Mouse (Mus musculus): ENCODE data around the gene Elmo1.

Elmo1 gene

DNA sequence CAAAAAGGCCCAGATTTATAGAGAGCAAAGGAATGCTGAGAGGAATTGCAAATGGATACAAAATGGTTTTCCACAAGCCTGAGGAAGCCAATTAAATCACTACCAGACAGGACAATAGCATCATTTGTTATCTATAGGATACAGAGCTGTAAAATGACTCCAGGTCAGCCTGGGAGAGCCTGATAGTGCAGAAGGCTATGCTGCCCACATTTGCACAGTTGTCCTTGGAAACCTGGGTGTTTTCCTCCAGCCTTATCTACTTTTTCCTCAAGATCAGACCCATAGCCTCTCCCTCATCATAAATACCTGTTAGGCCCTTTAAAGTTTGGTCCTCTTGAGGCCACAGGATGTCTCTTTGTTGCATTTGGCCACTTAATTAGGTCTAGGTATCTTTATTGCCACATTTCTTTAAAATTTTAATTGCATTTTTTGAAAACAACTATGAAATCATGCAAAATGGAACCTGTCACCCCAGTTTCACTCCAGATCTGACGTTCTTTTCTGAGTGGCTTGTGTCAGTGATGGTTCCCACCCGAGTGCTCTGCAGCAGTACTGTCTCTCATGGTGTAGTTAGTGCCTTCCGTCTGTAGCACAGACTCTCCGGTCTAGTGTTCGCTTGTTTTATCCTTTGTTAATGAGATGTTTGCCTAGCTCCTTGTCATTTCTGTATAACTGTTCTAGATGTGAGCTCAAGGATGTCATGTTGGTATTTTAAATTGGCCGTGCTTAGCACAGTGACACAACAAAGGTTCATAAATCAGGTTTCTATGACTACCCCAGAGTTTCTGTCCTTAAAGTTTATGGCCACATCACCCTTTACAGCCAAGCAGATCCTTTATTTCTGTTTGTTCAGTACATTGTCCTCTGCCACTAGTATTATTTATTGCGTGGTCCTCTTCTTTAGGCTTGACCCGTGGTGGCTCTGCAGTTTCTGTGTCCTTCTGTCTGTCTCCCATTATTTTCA, 167.4 kb downstream of the Elmo1 start:
- DNase-seq (ENCODE audit: low read depth, low spot score), result no peak

DNA sequence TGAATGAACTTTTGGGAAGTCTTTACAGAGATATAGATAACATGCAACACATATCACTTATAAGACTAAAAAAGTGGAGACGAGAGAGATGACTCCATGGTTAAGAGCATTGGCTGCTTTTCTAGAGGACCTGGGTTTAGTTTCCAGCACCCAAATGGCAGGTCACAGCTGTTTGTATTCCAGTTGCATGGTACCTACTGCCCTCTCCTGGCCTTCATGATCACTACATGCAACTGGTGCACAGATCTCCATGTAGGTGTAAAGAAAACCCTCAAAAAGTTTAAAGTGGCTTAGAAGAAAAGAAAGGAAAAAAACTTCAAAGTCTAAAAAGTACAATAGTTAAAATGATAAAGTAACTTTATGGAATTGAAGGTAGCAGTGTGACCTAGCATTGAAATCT, 172.8 kb downstream of the Elmo1 start:
- peak; percentile 33 for DNase-seq (ENCODE audit: low read depth, low spot score)

DNA sequence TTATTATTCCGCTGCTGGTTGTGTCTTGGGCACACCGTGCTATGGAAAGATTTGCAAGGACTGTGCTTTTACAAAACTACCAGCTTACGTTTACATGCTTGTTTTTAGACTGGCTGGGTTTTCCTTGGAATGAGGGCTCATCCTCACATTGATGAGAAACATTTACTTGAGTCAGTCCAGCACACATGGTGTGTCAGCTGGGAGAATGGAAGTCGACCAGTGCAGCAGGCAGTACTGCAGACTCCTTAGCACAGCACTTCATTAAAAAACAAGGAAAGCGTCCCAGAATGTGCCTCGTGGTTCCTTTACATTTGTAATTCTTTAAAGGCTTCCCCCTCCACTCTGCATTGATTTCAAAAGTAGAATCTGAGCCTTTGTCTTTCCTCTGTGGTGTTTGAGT, 179.8 kb downstream of the Elmo1 start:
- no peak for DNase-seq (ENCODE audit: low read depth, low spot score)

DNA sequence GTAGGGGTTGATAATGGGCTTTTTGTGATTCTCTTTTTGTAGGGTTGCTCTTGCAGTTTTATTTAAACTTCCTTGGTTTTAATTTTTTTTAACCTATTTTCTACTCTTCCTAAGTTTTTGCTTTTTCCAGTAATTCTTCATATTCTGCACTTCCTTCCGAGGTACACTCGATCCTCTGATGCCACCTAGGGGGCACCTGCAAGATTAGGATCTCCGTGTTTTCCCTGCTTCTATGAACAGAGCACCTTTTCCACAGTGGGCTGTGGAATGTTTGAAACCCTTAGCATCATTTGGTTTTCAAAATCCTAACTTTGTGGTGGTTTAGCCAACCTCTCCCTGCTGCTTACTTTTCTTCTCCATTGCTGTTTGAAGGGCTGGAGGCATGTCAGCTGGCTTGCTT, 181.4 kb downstream of the Elmo1 start:
- DNase-seq (ENCODE audit: low read depth, low spot score), result no peak

DNA sequence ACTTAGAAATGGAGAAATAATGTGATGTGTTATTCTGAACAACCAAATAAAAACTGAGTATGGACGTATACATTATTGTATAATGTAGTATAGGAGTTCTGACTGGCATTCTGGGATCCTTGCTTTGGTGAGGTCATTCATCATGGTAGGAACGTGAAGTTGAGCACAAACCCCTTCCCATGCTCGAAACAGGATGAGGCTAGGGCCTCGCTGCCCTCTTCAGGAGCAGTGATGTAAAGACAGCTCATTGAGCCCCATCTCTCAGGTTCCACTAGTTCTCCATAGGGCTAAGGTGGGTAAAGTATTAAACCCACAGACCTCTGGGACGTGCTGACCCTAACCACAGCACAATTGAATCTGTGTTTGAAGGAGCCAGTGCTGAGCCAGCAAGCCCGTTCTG, 182.2 kb downstream of the Elmo1 start:
- DNase-seq (ENCODE audit: low read depth, low spot score), result peak; percentile 29

DNA sequence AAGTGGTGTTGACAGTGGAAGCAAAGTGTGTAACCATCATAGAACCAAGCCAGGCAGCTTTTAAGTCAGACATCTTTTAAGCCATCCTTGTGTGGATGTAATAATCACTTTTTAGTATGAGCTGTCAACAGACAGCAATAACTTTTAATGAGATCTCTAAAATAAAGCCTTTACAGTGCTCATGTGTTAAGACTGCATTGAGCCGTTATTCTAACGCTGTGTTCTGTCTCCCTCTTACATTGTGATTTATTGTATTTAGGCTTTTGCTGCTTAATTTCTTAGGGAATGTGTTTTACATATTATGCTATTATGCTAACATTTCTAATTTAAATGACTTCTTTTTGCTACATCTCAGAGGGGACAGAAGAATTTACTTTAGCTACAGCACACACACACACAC, 189.5 kb downstream of the Elmo1 start:
- no peak for DNase-seq (ENCODE audit: low read depth, low spot score)

DNA sequence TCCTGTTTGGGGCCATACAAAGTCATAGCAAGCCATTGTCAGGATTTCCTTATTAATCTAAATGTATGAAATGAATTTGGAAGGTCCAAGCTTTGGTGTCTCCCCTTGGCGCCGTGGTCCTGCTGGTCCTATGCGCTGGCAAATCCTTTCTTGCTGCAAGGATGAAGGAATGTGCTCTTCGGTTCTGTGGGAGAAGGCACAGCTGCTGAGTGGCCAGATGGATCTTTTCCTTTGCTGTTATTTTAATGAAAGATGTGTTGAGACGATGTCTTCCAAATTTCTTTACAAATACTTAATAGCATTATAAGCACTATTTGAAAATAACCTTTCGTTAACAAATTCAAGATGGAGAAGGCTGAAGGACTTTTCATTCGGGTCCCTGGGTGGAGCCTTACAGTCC, 193.5 kb downstream of the Elmo1 start:
- DNase-seq (ENCODE audit: low read depth, low spot score), result no peak

DNA sequence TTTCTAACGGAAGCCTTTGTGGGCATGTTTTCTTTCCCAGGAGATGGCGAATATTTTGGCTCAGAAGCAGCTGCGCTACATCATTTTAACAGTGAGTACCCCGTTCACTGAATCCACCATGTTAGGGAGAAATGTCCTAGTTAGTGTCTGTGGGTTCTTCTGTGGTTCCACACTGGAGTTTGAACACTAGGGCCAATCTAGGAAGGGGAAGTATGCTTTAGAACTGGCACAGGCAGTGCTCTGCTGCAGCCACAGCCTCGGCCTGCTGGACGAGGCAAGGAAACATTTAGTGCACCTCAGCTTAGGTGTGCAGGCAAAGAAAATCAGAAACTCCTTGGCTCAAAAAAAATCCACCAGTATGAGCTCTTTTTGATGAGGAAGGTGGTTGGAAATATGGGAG, 196.3 kb downstream of the Elmo1 start:
- DNase-seq (ENCODE audit: low read depth, low spot score), result no peak

DNA sequence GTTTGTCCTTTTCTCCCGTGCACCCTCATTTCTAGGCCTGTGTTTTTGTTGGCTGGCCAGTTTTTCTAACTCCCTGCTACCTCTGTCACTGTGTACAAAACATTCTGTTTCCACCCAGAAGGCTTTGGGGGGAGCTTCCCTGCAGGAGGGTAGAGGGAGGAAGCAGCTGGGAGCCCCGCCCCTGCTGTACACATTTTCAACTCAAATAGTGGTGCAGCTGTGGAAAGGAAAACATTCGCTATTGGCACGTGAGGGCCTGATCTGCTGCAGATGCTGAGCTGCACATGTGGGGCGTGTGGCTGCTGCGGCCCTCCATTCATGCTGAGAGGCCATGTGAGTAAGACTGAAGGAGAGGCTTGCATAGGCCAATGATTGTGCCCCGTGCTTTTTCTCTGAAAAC, 198.0 kb downstream of the Elmo1 start:
- DNase-seq (ENCODE audit: low read depth, low spot score), result no peak

DNA sequence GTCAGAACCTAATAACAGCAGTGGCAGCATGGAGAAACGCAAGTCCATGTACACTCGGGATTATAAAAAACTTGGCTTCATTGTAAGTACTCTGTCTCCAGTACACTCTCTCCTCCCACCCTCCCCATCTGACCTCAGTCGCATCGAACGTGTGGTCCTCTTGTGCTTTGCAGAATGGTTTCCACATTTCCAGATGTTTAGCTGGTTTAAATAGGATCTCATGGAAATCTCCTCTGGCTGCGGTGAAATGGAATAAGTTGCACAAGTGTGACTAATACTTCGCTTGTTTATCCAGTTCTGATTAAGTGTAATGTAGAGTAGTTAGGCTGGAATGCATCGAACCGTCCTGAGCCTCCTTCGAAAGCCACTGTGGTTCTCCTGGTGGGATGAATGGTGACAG, 200.0 kb downstream of the Elmo1 start:
- DNase-seq (ENCODE audit: low read depth, low spot score), result no peak

DNA sequence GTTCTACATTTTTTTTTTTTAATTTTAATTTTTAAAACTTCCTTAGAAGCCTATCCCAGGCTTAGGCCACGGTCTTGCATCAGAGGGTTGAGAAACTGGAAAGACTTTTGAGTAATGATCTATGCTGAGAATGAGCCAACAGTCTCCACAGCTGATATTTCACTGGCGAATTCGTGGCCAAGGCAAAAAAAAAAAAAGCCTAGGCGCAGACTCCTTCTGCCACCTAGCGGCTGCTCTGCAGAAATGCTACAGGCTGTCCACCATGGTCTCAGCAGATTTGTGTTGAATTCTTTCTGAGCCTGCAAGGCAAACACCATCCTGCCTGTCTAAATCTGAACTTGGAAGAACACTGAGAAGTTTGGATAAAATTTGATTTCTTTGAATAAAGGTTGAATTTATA, 202.0 kb downstream of the Elmo1 start:
- peak; percentile 47 for DNase-seq (ENCODE audit: low read depth, low spot score)

DNA sequence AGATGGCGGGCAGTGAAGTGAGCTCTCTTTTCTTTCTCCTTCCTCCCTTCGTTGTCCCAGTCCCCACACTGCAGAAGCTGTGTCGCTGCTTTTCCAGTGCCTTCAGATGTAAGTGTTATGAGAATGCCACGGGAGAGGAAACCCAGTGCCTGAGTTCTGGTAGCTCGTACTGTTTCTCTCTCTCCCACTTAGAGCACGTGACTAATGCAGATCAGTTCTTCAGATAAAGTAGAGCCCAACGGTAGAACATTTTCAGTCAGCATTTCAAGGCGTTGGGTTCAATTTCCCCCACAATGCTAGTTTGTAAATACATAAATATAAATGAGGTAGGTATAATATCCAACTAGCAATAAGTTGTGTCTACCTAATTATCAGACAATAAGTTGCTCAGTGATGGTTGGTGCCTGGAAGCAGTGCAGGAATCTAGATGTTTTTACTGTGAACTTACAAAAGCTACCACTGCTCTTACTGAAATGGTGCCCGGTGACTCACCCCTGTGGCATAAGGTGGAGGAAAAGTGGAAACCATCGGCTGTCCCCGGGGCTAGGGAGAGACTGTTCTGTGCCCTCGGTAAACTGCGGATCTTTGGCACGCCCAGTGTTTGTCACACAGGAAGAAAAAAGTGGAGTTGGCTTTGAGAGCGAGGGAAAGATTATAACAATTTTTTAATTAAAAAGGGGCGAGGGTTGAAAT, 205.0 kb downstream of the Elmo1 start:
- no peak for DNase-seq (ENCODE audit: low read depth, low spot score)

DNA sequence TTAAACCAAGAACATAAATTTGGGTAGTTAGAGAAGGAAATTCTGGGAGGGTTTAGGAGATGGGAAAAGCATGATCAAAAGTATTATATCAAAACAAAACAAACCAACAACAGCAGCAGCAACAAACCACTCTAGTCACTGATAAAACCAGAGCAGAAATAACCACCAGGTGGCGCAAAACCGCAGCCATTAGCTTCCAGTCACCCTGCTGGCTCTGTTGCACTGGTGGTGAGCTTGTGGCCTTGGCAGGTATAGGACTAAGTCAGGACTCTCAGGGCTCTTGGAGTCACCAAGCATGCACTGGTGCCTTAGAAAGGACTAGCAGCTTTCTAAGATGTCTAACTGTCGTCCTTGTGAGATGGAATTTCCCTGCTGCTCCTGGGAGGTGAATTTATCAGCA, 207.4 kb downstream of the Elmo1 start:
- peak; percentile 55 for DNase-seq (ENCODE audit: low read depth, low spot score)

DNA sequence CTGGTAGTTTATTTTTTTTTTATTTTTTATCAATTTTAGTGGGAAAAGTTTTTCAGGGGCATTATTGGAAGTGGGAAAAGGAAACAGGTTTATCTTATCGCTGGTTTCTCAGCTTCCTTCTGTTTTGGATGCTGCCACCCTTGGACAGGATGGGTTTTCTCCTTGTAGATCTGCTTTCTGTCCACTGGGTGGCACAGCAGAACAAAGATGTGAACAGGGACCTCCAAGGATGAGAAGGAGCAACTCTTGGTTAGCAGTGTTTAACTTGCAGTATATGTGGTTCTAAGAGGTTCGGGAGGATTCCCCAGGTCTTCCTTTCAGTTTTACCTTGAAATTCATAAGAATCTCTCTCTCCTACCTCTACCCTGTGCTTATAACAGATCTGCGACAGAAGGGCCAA, 209.0 kb downstream of the Elmo1 start:
- peak; percentile 41 for DNase-seq (ENCODE audit: low read depth, low spot score)

DNA sequence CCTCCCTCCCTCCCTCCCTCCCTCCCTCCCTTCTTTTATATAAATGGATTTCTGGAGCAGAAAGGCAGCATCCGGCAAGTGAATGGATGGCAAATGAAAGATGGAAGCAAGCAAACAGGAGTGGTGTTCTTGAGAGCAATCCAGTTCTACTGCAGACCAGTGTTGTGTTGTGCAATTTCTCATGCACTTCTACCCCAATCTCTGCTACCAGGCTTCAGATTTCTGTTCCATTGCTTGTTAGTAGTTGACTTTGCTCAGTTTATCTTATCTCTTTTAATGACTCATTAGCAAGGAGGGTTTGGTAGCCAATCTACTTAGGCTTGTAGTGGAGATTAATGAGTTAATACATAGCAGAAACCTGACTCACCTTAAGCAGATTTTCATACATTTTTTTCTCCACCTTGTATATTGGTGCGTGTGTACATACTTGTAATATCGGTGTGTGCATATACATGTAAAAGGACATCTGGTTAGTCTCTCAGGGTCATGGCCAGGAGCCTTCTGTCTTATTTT, 209.7 kb downstream of the Elmo1 start:
- DNase-seq (ENCODE audit: low read depth, low spot score), result no peak

DNA sequence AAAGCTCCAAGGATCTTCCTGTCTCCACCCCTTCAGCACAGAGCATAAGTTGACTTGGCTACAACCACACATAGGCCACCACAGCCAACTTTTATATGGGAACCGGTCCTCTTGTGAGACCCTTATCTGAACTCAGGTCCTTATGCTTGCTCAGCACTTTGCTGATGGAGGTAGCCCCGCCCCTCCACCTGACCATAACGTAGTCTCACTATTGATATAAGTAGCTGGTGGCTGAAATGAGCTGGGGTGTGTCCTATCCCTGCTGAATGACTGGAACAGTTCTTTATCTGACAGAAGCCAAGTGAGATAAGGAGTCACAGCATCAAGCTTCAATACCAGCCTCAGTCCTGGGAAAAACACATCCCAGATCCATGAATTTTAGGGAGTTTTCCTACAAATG, 210.2 kb downstream of the Elmo1 start:
- DNase-seq (ENCODE audit: low read depth, low spot score), result no peak

DNA sequence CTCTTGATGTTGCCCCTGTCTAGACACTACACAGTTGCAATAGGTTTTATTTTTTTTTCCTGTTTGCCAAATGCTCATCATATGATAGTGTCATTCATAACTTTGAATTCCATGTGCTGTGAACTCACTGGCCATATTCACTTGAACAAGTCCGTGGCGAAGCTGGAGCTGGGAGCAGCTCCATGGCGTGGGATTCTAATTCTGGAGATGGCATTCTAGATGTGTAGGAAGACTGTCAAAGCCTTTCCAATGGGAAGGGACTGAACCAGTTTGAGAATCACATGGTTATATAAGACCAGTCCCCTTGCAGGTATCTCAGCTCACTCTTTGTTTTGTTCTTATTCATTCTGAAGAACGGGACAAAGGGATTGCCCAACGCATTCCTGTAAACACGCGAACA, 211.4 kb downstream of the Elmo1 start:
- no peak for DNase-seq (ENCODE audit: low read depth, low spot score)

DNA sequence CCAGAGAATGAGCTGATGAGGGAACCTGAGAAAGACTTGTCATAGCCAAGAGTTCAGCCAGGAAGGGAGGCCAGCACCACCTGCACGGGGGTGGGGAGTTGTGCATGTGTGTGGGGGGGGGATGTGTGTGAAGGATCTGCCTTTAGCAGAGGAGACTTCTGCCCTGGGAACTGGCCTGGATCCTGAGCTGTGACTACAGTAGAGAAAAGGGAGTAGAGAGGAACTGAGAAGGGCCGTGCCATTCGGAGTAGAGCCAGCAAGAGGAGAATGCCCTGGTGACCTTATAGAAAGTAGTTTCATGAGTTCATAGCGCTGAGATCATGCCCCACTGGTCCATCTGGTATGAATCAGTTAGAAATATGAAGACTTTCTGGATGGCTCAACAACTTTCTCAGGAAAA, 215.2 kb downstream of the Elmo1 start:
- peak; percentile 12 for DNase-seq (ENCODE audit: low read depth, low spot score)

DNA sequence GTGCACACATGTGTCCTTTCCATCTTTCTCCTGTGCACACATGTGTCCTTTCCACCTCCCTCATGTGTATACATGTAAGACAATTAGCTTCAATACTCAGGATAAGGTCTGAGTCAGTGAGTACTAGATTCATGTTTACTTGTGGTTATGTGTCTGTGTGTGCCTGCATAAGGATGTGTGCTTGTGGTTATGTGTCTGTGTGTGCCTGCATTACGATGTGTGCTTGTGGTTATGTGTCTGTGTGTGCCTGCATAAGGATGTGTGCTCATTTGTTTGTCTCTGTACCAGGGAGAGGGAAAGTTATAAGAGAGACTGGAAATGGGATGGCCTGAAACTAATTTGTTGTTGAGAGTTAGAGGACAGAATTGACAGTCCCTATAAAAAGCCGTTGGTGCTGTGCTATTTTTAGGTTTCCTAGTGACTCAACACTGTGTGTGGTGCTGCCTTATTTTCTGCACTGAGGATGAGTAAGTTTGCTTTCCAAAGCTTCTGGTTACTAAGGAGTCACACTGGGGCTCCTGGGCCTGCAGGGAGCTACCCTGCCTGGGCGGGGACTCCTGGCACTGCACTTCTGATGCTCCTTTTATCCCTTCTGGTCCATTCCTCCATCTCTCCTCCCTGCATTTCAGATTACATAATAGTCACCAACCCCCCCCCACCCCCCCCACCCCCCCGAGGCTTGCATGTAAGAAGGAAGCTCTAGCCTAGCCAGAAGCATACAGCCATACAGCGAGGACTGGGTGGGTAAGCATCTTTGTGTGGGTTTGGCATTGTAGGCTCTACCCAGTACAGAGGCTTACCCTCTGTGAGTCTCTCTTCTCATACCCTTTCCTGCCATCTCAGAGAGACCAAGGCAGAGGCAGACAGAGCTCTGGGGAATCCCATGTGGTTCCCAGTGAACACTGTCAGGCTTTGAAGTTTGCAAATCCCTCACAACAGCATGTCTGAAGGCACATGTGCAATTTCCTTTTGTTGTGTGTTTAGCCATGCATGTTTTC, 216.1 kb downstream of the Elmo1 start:
- DNase-seq (ENCODE audit: low read depth, low spot score), result no peak

DNA sequence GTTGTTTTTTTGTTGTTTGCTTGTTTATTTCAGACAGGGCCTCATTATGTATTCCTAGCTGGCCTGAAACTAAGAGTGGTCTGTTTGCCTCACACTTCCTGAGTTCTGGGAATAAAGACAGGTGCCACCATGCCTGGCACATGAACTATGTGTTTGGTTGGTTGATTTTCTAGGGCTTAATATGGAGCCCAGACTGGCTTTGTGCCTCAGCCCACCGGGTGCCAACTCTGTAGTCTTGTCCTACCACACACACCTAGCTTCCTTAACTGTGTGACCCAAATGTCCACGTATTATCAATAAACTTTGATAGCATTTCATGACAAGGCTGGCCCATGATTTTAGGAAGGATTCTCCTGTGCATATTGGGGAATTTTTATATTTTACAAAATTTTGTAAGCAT, 217.0 kb downstream of the Elmo1 start:
- DNase-seq (ENCODE audit: low read depth, low spot score), result no peak

DNA sequence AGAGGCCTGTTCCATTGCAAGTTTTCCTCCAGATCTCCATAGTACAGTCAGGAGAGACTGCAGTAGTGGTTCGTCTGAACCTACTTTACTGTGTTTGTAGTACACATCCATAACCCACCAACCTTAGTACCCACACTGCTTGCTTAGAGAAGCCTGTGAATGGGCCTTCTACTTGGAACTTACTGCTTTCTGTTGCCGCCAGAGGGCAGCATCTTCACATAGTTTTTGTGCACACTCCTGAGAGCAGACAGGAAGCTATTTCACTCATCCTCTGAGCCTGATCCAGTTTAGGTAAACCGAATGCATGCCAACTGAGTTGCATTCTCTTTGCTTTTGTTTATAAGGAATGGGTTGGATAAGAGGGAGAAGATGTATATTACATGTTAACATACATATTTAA, 221.2 kb downstream of the Elmo1 start:
- DNase-seq (ENCODE audit: low read depth, low spot score), result peak; percentile 78

DNA sequence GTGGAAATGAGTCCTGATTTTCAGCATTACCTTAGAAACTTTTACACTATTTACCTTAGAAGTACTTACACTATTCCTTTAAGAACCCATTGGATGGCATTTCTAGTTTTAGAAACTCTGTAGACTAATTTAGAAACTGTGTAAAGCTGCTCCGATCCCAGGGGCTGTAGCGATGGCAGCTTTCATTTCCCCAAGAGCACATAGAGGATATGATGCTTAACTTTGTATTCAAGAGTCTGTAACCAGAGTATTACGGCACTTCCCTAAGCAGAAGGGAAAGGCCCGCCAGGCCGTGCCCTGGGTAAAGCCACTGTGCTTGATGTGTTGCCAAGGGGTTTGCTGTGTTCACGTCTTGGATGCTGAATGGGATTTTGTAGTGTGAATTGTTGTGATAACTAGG, 222.9 kb downstream of the Elmo1 start:
- peak; percentile 60 for DNase-seq (ENCODE audit: low read depth, low spot score)

Data from A20 (cell line).